Mouse (Mus musculus): ENCODE results near the gene Kcnn4. TPM values are rescaled to one million over a fixed set of nuclear protein-coding genes. Genes with fewer than 3 reads are reported as not detected.

Kcnn4 gene
- polyA plus RNA-seq, 1 experiment: not detected

- Histone ChIP-seq H3K4me3 (ENCODE audit: insufficient read depth, low read depth, low read length) (no peak overlapping the region), H3K27ac (replicated peaks; ENCODE audit: low read depth, low read length) (no peak overlapping the region), H3K4me1 (ENCODE audit: control insufficient read depth, insufficient read depth, insufficient read length, low read length) (no peaks in the 10 kb centered on the region)
These were observed 12.2 kb upstream of the Kcnn4 start for GRCm38 (mm10) chr7:24357899-24358298.

DNA sequence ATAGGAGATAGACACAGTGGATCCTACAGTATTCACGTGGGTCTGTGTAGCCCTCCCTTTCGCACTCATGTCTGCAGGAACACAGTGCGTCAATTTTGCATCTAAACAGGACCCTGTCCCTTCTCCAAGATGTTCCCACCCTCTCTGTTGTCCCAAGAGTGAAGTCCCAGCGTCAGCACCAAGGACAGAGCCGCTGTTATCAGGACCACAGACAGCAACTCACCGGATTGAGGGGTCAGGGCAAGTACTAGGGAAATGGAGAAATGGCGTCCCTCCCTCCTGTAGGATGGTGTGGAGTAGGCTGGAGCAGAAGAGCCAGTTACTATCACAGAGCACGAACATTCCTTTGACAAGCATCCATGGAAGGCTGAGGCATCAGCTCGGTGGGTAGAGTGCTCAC, 10.8 kb upstream of the Kcnn4 start:
- H3K27ac ChIP-seq (replicated peaks; ENCODE audit: low read depth, low read length): no peak overlapping the region
- H3K4me3 ChIP-seq (ENCODE audit: insufficient read depth, low read depth, low read length): no peak overlapping the region
- no peaks in the 10 kb centered on the region for H3K4me1 ChIP-seq (ENCODE audit: control insufficient read depth, insufficient read depth, insufficient read length, low read length)

- H3K4me3 ChIP-seq (ENCODE audit: insufficient read depth, low read depth, low read length): no peak overlapping the region
- H3K27ac ChIP-seq (replicated peaks; ENCODE audit: low read depth, low read length): no peak overlapping the region
- H3K4me1 ChIP-seq (ENCODE audit: control insufficient read depth, insufficient read depth, insufficient read length, low read length): peaks cover 3% of the 10 kb centered on the region; the same call in 1 of the 2 replicates
These were observed 9.1 kb upstream of the Kcnn4 start for GRCm38 (mm10) chr7:24361001-24361400.

DNA sequence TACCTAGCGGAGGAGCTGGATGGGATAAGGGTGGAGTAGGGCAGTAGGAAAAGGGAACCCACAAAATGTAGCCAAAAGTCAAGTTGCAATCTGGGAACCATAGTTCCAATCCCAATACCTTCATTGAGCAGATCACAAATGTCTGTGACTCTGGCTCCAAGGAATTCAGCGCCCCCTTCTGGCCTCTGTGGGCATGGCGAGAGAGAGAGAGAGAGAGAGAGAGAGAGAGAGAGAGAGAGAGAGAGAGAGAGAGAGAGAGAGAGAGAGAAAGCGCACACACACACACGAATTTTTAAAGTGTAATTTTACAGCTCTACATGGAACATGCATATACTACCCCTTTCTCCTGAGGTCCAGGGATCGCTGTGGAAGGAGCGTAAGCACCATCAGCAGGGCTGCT, 6.8 kb upstream of the Kcnn4 start:
- peaks cover 12% of the 10 kb centered on the region for H3K4me1 ChIP-seq (ENCODE audit: control insufficient read depth, insufficient read depth, insufficient read length, low read length)
- H3K27ac ChIP-seq (replicated peaks; ENCODE audit: low read depth, low read length): no peak overlapping the region
- H3K4me3 ChIP-seq (ENCODE audit: insufficient read depth, low read depth, low read length): no peak overlapping the region

GRCm38 (mm10) chr7:24364827-24365226, 5.2 kb upstream of the Kcnn4 start:
- Histone ChIP-seq H3K27ac (replicated peaks; ENCODE audit: low read depth, low read length) (no peak overlapping the region), H3K4me3 (ENCODE audit: insufficient read depth, low read depth, low read length) (no peak overlapping the region), H3K4me1 (ENCODE audit: control insufficient read depth, insufficient read depth, insufficient read length, low read length) (peaks cover 12% of the 10 kb centered on the region)

DNA sequence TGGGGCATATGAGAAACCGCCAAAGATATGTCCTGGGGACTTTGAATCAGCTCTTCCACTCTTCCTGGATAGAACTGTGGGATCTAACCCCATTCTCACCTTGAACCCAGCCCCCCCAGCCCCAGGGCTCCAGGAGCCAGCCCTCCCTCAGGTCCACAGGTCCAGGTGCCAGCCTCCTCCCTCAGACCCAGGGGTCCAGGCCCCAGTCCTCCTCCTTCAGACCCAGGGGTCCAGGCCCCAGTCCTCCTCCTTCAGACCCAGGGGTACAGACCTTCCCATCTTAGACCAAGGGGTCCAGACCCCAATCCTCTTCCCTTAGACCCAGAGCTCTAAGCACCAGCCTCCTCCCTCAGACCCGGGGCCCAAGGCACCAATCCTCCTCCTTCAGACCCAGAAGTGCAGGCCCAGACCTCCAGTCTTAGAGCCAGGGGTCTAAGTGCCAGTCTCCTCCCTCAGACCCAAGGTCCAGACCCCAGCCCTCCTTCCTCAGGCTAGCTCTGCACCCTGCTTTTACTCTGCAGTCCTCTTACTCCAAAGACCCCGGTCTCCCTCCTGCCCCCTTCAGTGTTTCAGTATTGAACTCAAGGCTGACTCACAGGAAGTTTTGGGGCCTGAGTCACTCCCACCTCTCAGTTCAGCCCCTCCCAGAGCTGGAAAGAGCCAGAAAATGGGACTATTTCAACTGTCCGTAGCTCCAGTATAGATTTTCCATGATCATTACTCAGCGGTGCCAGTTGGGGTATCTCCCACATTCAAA, 4.6 kb upstream of the Kcnn4 start:
- Histone ChIP-seq H3K4me3 (ENCODE audit: insufficient read depth, low read depth, low read length) (peak overlapping the region; percentile 1; the same call in 1 of the 2 replicates), H3K27ac (replicated peaks; ENCODE audit: low read depth, low read length) (peak overlapping the region; percentile 39), H3K4me1 (ENCODE audit: control insufficient read depth, insufficient read depth, insufficient read length, low read length) (peaks cover 12% of the 10 kb centered on the region)

GRCm38 (mm10) chr7:24366716-24367632, 3.1 kb upstream of the Kcnn4 start:
- Histone ChIP-seq H3K27ac (replicated peaks; ENCODE audit: low read depth, low read length) (peak overlapping the region; percentile 75), H3K4me3 (ENCODE audit: insufficient read depth, low read depth, low read length) (no peak overlapping the region), H3K4me1 (ENCODE audit: control insufficient read depth, insufficient read depth, insufficient read length, low read length) (peaks cover 12% of the 10 kb centered on the region)

GRCm38 (mm10) chr7:24368226-24368625, 1.8 kb upstream of the Kcnn4 start:
- Histone ChIP-seq H3K27ac (replicated peaks; ENCODE audit: low read depth, low read length) (no peak overlapping the region), H3K4me3 (ENCODE audit: insufficient read depth, low read depth, low read length) (no peak overlapping the region), H3K4me1 (ENCODE audit: control insufficient read depth, insufficient read depth, insufficient read length, low read length) (peaks cover 21% of the 10 kb centered on the region)

GRCm38 (mm10) chr7:24368946-24369345, 1.1 kb upstream of the Kcnn4 start:
- Histone ChIP-seq H3K4me1 (ENCODE audit: control insufficient read depth, insufficient read depth, insufficient read length, low read length) (peaks cover 24% of the 10 kb centered on the region), H3K4me3 (ENCODE audit: insufficient read depth, low read depth, low read length) (no peak overlapping the region), H3K27ac (replicated peaks; ENCODE audit: low read depth, low read length) (no peak overlapping the region)

DNA sequence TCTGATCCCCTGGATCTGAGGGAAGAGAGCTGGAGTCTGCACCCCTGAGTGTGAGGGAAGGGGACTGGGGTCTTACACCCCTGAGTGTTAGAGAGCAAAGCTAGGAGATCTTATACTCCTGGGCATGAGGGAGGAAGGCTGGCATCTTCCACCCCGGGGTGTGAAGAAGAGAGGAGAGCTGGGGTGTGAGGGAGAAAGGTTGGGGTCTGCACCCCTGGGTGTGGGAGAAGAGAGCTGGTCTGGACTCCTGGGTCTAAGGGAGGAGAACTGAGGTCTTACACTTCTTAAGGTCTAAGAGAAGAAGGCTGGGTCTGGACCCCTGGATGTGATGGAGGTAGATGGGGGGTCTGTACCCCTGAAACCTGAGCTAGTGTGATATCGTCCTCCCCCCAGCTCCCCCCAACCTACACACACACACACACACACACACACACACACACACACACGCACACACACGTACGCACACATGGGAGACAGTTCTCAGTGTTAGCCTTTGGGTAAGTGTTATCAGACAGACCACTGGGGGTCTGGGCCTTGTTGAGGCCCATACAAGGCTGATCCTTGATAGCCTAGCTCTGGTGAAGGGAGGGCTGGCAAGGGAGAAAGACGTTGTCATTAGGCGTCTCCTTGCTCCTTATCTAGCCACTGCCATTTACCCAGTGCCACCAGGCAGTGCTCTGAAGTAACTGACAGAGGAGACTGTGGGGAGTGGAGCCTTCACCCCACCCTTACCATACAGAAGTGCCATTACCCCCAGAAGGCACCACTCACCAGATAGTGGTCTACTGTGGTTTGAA, 1.1 kb downstream of the Kcnn4 start:
- H3K4me3 ChIP-seq (ENCODE audit: insufficient read depth, low read depth, low read length): peak overlapping the region; percentile 26

DNA sequence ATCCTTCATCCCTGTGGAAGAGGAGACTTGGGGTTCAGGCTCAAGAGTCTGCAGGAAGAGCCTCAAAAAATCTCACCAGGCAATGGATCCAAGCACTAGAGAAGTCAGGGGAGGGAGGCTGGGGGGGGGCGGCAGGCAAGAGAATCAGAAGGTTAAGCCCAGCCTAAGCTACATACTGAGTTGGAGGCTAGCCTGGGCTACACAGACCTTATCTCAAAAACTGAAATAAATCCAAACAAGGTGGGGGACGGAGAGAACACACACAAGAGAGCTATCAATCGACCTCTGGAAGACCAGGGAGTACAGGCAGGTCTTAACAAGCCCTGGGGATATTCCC, 1.7 kb downstream of the Kcnn4 start:
- Histone ChIP-seq H3K4me3 (ENCODE audit: insufficient read depth, low read depth, low read length) (0 out of 2 replicates have a peak overlapping the region, but pooled peaks have one; percentile 26), H3K4me1 (ENCODE audit: control insufficient read depth, insufficient read depth, insufficient read length, low read length) (peaks cover 20% of the 10 kb centered on the region), H3K27ac (replicated peaks; ENCODE audit: low read depth, low read length) (0 out of 2 replicates have a peak overlapping the region, but pooled peaks have one; percentile 30)

More for the DNA sequence above, 1.1 kb downstream of the Kcnn4 start:
- Histone ChIP-seq H3K4me1 (ENCODE audit: control insufficient read depth, insufficient read depth, insufficient read length, low read length) (peaks cover 24% of the 10 kb centered on the region), H3K27ac (replicated peaks; ENCODE audit: low read depth, low read length) (0 out of 2 replicates have a peak overlapping the region, but pooled peaks have one; percentile 30)

DNA sequence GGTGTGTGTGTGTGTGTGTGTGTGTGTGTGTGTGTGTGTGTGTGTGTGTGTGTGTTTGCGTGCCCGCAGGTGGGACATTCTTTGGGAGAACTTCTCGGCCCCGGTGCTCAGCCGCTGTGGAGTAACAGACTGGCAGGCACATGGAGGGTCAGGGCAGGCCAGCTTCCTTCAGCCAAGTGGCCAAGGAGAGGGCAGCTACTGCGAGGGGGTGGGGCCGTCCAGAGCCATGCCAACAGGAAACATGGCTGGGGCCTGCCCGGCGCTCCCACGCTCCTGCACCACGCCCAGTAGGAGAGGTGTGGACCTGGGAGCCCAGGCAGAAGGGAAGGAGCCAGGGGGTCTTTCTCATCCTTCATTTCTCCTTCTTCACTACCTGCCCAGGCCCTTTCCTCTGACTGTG, 2.2 kb downstream of the Kcnn4 start:
- Histone ChIP-seq H3K4me3 (ENCODE audit: insufficient read depth, low read depth, low read length) (no peak overlapping the region), H3K4me1 (ENCODE audit: control insufficient read depth, insufficient read depth, insufficient read length, low read length) (peaks cover 17% of the 10 kb centered on the region), H3K27ac (replicated peaks; ENCODE audit: low read depth, low read length) (peak overlapping the region; percentile 30)

- peaks cover 16% of the 10 kb centered on the region for H3K4me1 ChIP-seq (ENCODE audit: control insufficient read depth, insufficient read depth, insufficient read length, low read length)
- no peak overlapping the region for H3K4me3 ChIP-seq (ENCODE audit: insufficient read depth, low read depth, low read length)
- H3K27ac ChIP-seq (replicated peaks; ENCODE audit: low read depth, low read length): peak overlapping the region; percentile 30
These were observed 2.7 kb downstream of the Kcnn4 start for GRCm38 (mm10) chr7:24372786-24373185.

GRCm38 (mm10) chr7:24373538-24374379, 3.7 kb downstream of the Kcnn4 start:
- H3K4me3 ChIP-seq (ENCODE audit: insufficient read depth, low read depth, low read length): no peak overlapping the region
- H3K4me1 ChIP-seq (ENCODE audit: control insufficient read depth, insufficient read depth, insufficient read length, low read length): peaks cover 16% of the 10 kb centered on the region
- peak overlapping the region; percentile 39 for H3K27ac ChIP-seq (replicated peaks; ENCODE audit: low read depth, low read length)
